Mouse (Mus musculus): Measurements from ENCODE around the gene 1600014C10Rik.

The 1600014C10Rik gene

GRCm38 (mm10) chr7:38199907-38200605, 17.0 kb downstream of the 1600014C10Rik start:
- POLR2A ChIA-PET: interaction anchor here in 3 of 4 experiments (0.7 to 1.8 kb wide), 11 partner anchors 8 to 115 kb away, joined by 3 to 20 read pairs (median 7); partner anchors contain the start of gene 1600014C10Rik (in 2 of the 3)
- CTCF ChIA-PET: interaction anchor here (0.8 to 5.7 kb wide), 40 partner anchors 9 to 218 kb away, joined by 3 to 111 read pairs (median 8); partner anchors contain the start of genes 1600014C10Rik (in 4 of the 4), Pop4 (in 2 of the 4) and Plekhf1 (in 1 of the 4)

GRCm38 (mm10) chr7:38200606-38201289, 17.7 kb downstream of the 1600014C10Rik start:
- CTCF ChIA-PET: interaction anchor here (0.5 to 5.7 kb wide), 123 partner anchors 8 to 1676 kb away, joined by 3 to 111 read pairs (median 4); partner anchors contain the start of genes 1600014C10Rik (in 4 of the 4), Plekhf1 (in 2 of the 4), Pop4 (in 2 of the 4) and Ccne1 (in 1 of the 4)
- POLR2A ChIA-PET: interaction anchor here (0.6 to 1.8 kb wide), 28 partner anchors 9 to 116 kb away, joined by 3 to 20 read pairs (median 4); partner anchors contain the start of genes 1600014C10Rik (in 2 of the 4), Ccne1 (in 1 of the 4), Plekhf1 (in 1 of the 4) and Pop4 (in 1 of the 4)

GRCm38 (mm10) chr7:38201290-38201658, 18.3 kb downstream of the 1600014C10Rik start:
- ChIA-PET CTCF (interaction anchor here (0.5 to 5.7 kb wide), 121 partner anchors 8 to 1677 kb away, joined by 3 to 111 read pairs (median 4); partner anchors contain the start of genes 1600014C10Rik (in 4 of the 4), Plekhf1 (in 2 of the 4), Pop4 (in 2 of the 4) and Ccne1 (in 1 of the 4)), POLR2A (interaction anchor here (0.6 to 1.8 kb wide), 26 partner anchors 9 to 94 kb away, joined by 3 to 20 read pairs (median 4); partner anchors contain the start of genes 1600014C10Rik (in 2 of the 4), Ccne1 (in 1 of the 4), Plekhf1 (in 1 of the 4) and Pop4 (in 1 of the 4))

GRCm38 (mm10) chr7:38204314-38204713, 21.3 kb downstream of the 1600014C10Rik start:
- ChIA-PET CTCF (interaction anchor here in 3 of 4 experiments (0.6 to 5.7 kb wide), 12 partner anchors 7 to 66 kb away, joined by 3 to 77 read pairs (median 4); partner anchors contain the start of genes 1600014C10Rik (in 3 of the 3), Plekhf1 (in 1 of the 3) and Pop4 (in 1 of the 3)), POLR2A (interaction anchor here in 3 of 4 experiments (1.0 to 2.1 kb wide), 4 partner anchors 8 to 20 kb away, joined by 3 to 9 read pairs (median 6); no protein-coding TSS in a partner anchor)

- ChIA-PET POLR2A (no interaction called here), CTCF (interaction anchor here in 2 of 4 experiments (0.9 to 1.0 kb wide), 3 partner anchors 24 to 59 kb away, joined by 3 read pairs; no protein-coding TSS in a partner anchor)
Measured at GRCm38 (mm10) chr7:38205801-38206200, 22.8 kb downstream of the 1600014C10Rik start.

- ChIA-PET CTCF (no interaction called here), POLR2A (interaction anchor here in 2 of 4 experiments (1.0 to 7.3 kb wide), 2 partner anchors 8 to 15 kb away, joined by 3 to 43 read pairs; no protein-coding TSS in a partner anchor)
Measured at GRCm38 (mm10) chr7:38206564-38206963, 23.5 kb downstream of the 1600014C10Rik start.

- POLR2A ChIA-PET: interaction anchor here in 3 of 4 experiments (0.6 to 7.3 kb wide), 12 partner anchors 8 to 97 kb away, joined by 3 to 43 read pairs (median 4); partner anchors contain the start of gene Plekhf1 (in 1 of the 3)
- CTCF ChIA-PET: interaction anchor here (0.7 to 5.6 kb wide), 8 partner anchors 7 to 737 kb away, joined by 3 to 77 read pairs (median 5); partner anchors contain the start of gene 1600014C10Rik (in 1 of the 4)
Measured at GRCm38 (mm10) chr7:38208969-38209368, 26.0 kb downstream of the 1600014C10Rik start.

- CTCF ChIA-PET: interaction anchor here (0.6 to 5.6 kb wide), 10 partner anchors 8 to 148 kb away, joined by 3 to 77 read pairs (median 6); partner anchors contain the start of genes 1600014C10Rik (in 2 of the 4) and Pop4 (in 1 of the 4)
- POLR2A ChIA-PET: interaction anchor here (0.6 to 7.3 kb wide), 18 partner anchors 8 to 563 kb away, joined by 3 to 43 read pairs (median 4); partner anchors contain the start of genes 1600014C10Rik (in 1 of the 4) and Plekhf1 (in 1 of the 4)
Measured at GRCm38 (mm10) chr7:38209478-38210152, 26.6 kb downstream of the 1600014C10Rik start.

- POLR2A ChIA-PET: interaction anchor here in 3 of 4 experiments (0.7 to 7.3 kb wide), 19 partner anchors 8 to 107 kb away, joined by 3 to 43 read pairs (median 5); partner anchors contain the start of gene Plekhf1 (in 2 of the 3)
- CTCF ChIA-PET: interaction anchor here (0.6 to 5.6 kb wide), 16 partner anchors 11 to 723 kb away, joined by 3 to 77 read pairs (median 4); partner anchors contain the start of genes 1600014C10Rik (in 1 of the 4), Plekhf1 (in 1 of the 4) and Pop4 (in 1 of the 4)
Measured at GRCm38 (mm10) chr7:38212651-38213062, 29.6 kb downstream of the 1600014C10Rik start.

GRCm38 (mm10) chr7:38214473-38215214, 31.6 kb downstream of the 1600014C10Rik start:
- POLR2A ChIA-PET: interaction anchor here in 3 of 4 experiments (0.7 to 2.3 kb wide), 18 partner anchors 9 to 321 kb away, joined by 3 to 15 read pairs (median 5); partner anchors contain the start of genes Plekhf1 (in 3 of the 3), 1600014C10Rik (in 1 of the 3) and Pop4 (in 1 of the 3)
- CTCF ChIA-PET: interaction anchor here (0.5 to 2.4 kb wide), 9 partner anchors 14 to 54 kb away, joined by 3 to 24 read pairs (median 4); partner anchors contain the start of gene 1600014C10Rik (in 1 of the 4)

- POLR2A ChIA-PET: interaction anchor here in 3 of 4 experiments (1.0 to 2.3 kb wide), 18 partner anchors 12 to 55 kb away, joined by 3 to 15 read pairs (median 5); partner anchors contain the start of genes Plekhf1 (in 3 of the 3), 1600014C10Rik (in 1 of the 3) and Pop4 (in 1 of the 3)
- CTCF ChIA-PET: interaction anchor here (0.5 to 2.4 kb wide), 9 partner anchors 14 to 53 kb away, joined by 3 to 24 read pairs (median 4); partner anchors contain the start of gene 1600014C10Rik (in 1 of the 4)
Measured at GRCm38 (mm10) chr7:38215281-38215680, 32.3 kb downstream of the 1600014C10Rik start.

GRCm38 (mm10) chr7:38215697-38216096, 32.7 kb downstream of the 1600014C10Rik start:
- ChIA-PET CTCF (interaction anchor here (0.6 to 2.4 kb wide), 6 partner anchors 14 to 53 kb away, joined by 3 to 24 read pairs (median 4); partner anchors contain the start of gene 1600014C10Rik (in 1 of the 4)), POLR2A (interaction anchor here in 3 of 4 experiments (0.7 to 2.3 kb wide), 19 partner anchors 12 to 55 kb away, joined by 3 to 15 read pairs (median 5); partner anchors contain the start of genes Plekhf1 (in 3 of the 3), 1600014C10Rik (in 1 of the 3) and Pop4 (in 1 of the 3))

GRCm38 (mm10) chr7:38217417-38218171, 34.6 kb downstream of the 1600014C10Rik start:
- POLR2A ChIA-PET: interaction anchor here in 3 of 4 experiments (0.9 to 1.1 kb wide), 5 partner anchors 9 to 17 kb away, joined by 3 read pairs; partner anchors contain the start of gene Plekhf1 (in 2 of the 3)
- CTCF ChIA-PET: interaction anchor here in 2 of 4 experiments (0.9 to 1.0 kb wide), 4 partner anchors 10 to 49 kb away, joined by 3 to 5 read pairs (median 4); no protein-coding TSS in a partner anchor

- ChIA-PET CTCF (interaction anchor here in 1 of 4 experiments (4.2 kb wide), 1 partner anchor 18 kb away, joined by 27 read pairs; no protein-coding TSS in a partner anchor), POLR2A (interaction anchor here in 3 of 4 experiments (0.6 to 2.1 kb wide), 5 partner anchors 9 to 679 kb away, joined by 3 to 8 read pairs (median 3); partner anchors contain the start of gene Plekhf1 (in 1 of the 3))
Measured at GRCm38 (mm10) chr7:38218631-38219367, 35.8 kb downstream of the 1600014C10Rik start.

Measured in embryonic stem cell, embryonic (primary cell).